Mouse (Mus musculus) forebrain, embryonic 14.5 days (tissue): Measurements from ENCODE around the gene Trp53. TPM values are rescaled to one million over a fixed set of nuclear protein-coding genes. Genes with fewer than 3 reads are reported as not detected.

Source experiments
- ATAC-seq: fragments of 200-750 bp; cut with Nextera tagmentation; 2 replicates; pipeline ENCODE4 v1.8.0; 2017; ENCODE audit warnings: mild to moderate bottlenecking, moderate library complexity
- DNase-seq: peaks from one replicate; pipeline ENCODE4 v3.0.0-alpha.2; 2015; ENCODE audit warnings: low spot score
- H3K27ac ChIP-seq: fragments of 300-500 bp; sonication (generic); 2 replicates; pipeline ENCODE4 v1.5.1; 2014; ENCODE audit warnings: low read depth, mild to moderate bottlenecking, control low read depth, low read length, moderate library complexity
- H3K27me3 ChIP-seq: fragments of 300-500 bp; sonication (generic); replicated peaks from 2 replicates; pipeline ENCODE4 v1.6.1; 2014; ENCODE audit warnings: low read length, control low read depth, mixed read lengths; ENCODE audit not compliant: control insufficient read depth, insufficient read depth
- H3K36me3 ChIP-seq: fragments of 300-500 bp; sonication (generic); 2 replicates; pipeline ENCODE4 v1.6.1; 2014; ENCODE audit warnings: low read length, control low read depth; ENCODE audit not compliant: control insufficient read depth, insufficient read depth
- H3K4me1 ChIP-seq: fragments of 300-500 bp; sonication (generic); 2 replicates; pipeline ENCODE4 v1.6.1; 2014; ENCODE audit warnings: antibody characterized with exemption, low read length, control low read depth; ENCODE audit not compliant: control insufficient read depth, insufficient read depth
- H3K4me2 ChIP-seq: fragments of 300-500 bp; sonication (generic); 2 replicates; pipeline ENCODE4 v1.6.1; 2014; ENCODE audit warnings: mild to moderate bottlenecking, control low read depth, low read length
- H3K4me3 ChIP-seq: fragments of 300-500 bp; sonication (generic); 2 replicates; pipeline ENCODE4 v1.5.1; 2014; ENCODE audit warnings: low read depth, low read length, control low read depth
- H3K9ac ChIP-seq: fragments of 300-500 bp; sonication (generic); 2 replicates; pipeline ENCODE4 v1.6.1; 2014; ENCODE audit warnings: mild to moderate bottlenecking, low read length, control low read depth, moderate library complexity
- H3K9me3 ChIP-seq: fragments of 300-500 bp; sonication (generic); replicated peaks from 2 replicates; pipeline ENCODE4 v1.6.1; 2016; ENCODE audit warnings: low read length, control low read depth, mixed read lengths; ENCODE audit not compliant: control insufficient read depth
- WGBS: fragments of 180-500 bp; shearing (Covaris S2); extraction: QIAGEN DNeasy Blood & Tissue Kit; methylation state at CpG from one replicate; pipeline ENCODE4 v1.1.7; 2014; 5-methylcytosine and 5-hydroxymethylcytosine counted together
- polyA plus RNA-seq: library from polyadenylated mRNA; unstranded; fragments of >200 nt; fragmentation: Nextera tagmentation; extraction: Ambion mirVana; gene quantifications from 2 replicates; pipeline ENCODE4 v1.2.1, GENCODE M21; 2014

Trp53 gene
- polyA plus RNA-seq, 1 experiment from 2014 or later, result 113 TPM

GRCm38 (mm10) chr11:69559183-69559582 lies 21.0 kb upstream of the Trp53 start:
- Histone ChIP-seq H3K4me3 (peak overlapping the region; percentile 65), H3K9me3 (no peaks in the 10 kb centered on the region), H3K27ac (0 out of 2 replicates have a peak overlapping the region, but pooled peaks have one; percentile 83), H3K27me3 (no peaks in the 10 kb centered on the region), H3K36me3 (peaks cover 24% of the 10 kb centered on the region), H3K9ac (peak overlapping the region; percentile 93), H3K4me1 (peaks cover 46% of the 10 kb centered on the region), H3K4me2 (peak overlapping the region; percentile 79)
- ATAC-seq (no peak), DNase-seq (no peak)
- 22% methylated on average over 5 of the region's 5 CpGs for WGBS

GRCm38 (mm10) chr11:69559851-69560765 lies 20.1 kb upstream of the Trp53 start, which contains the start of gene Efnb3:
Gene Efnb3, minus strand, starts transcription at chr11:69560205.
- H3K9me3 ChIP-seq, result no peaks in the 10 kb centered on the region
- 1% methylated on average over 49 of the region's 59 CpGs for WGBS
- DNase-seq (peak; percentile 85), ATAC-seq (peak; percentile 70)
- peak within 1 kb of the TSS; percentile 83 for H3K27ac ChIP-seq
- H3K4me1 ChIP-seq, result peaks cover 42% of the 10 kb centered on the region
- no peaks in the 10 kb centered on the region for H3K27me3 ChIP-seq
- H3K4me2 ChIP-seq, result peak within 1 kb of the TSS; percentile 79
- H3K36me3 ChIP-seq, result peaks cover 20% of the 10 kb centered on the region
- peak within 1 kb of the TSS; percentile 93 for H3K9ac ChIP-seq
- H3K4me3 ChIP-seq, result peak within 1 kb of the TSS; percentile 65

GRCm38 (mm10) chr11:69560896-69561854 lies 19.0 kb upstream of the Trp53 start:
- Histone ChIP-seq H3K4me2 (peak overlapping the region; percentile 79), H3K4me1 (peaks cover 35% of the 10 kb centered on the region), H3K36me3 (peaks cover 27% of the 10 kb centered on the region), H3K9ac (peak overlapping the region; percentile 2; the same call in 1 of the 2 replicates), H3K4me3 (peak overlapping the region; percentile 6; the same call in 1 of the 2 replicates), H3K27me3 (no peaks in the 10 kb centered on the region), H3K27ac (peak overlapping the region; percentile 75), H3K9me3 (no peaks in the 10 kb centered on the region)
- 22% methylated on average over 16 of the region's 16 CpGs for WGBS
- ATAC-seq, result peak; percentile 53
- DNase-seq, result peak; percentile 75

- Histone ChIP-seq H3K9ac (no peak overlapping the region), H3K27ac (no peak overlapping the region), H3K36me3 (peaks cover 46% of the 10 kb centered on the region), H3K4me2 (no peak overlapping the region), H3K9me3 (no peaks in the 10 kb centered on the region), H3K4me1 (peaks cover 20% of the 10 kb centered on the region), H3K4me3 (no peak overlapping the region), H3K27me3 (no peaks in the 10 kb centered on the region)
- WGBS, result 91% methylated on average over 13 of the region's 13 CpGs
- no peak for ATAC-seq
- no peak for DNase-seq
These were observed 16.8 kb upstream of the Trp53 start for GRCm38 (mm10) chr11:69563373-69563772.

DNA sequence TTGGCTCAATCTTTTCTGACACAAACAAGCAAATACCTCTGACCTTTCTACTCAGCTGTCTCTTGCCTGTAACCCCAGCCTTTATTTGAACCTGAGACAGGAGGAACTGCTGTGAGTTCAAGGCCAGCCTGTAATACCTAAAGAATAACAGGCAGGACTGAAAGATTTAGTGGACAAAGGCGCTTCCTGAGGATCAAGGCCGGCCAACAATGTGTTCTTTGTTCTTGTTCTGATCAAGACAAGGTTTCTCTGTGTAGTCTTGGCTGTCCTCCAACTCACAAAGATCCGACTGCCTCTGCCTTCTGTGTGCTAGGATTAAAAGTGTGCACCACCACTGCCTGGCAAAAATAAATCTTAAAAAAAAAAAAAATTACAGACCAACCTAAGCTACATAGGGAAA lies 15.8 kb upstream of the Trp53 start:
- no peak for DNase-seq
- Histone ChIP-seq H3K27me3 (no peaks in the 10 kb centered on the region), H3K36me3 (peaks cover 52% of the 10 kb centered on the region), H3K4me3 (no peak overlapping the region), H3K27ac (no peak overlapping the region), H3K4me1 (peaks cover 16% of the 10 kb centered on the region), H3K4me2 (no peak overlapping the region), H3K9me3 (no peaks in the 10 kb centered on the region), H3K9ac (no peak overlapping the region)
- ATAC-seq, result no peak
- 33% methylated on average over 3 of the region's 3 CpGs for WGBS

- DNase-seq, result no peak
- H3K9ac ChIP-seq, result no peak overlapping the region
- peaks cover 59% of the 10 kb centered on the region for H3K36me3 ChIP-seq
- 84% methylated on average over 8 of the region's 8 CpGs for WGBS
- no peaks in the 10 kb centered on the region for H3K9me3 ChIP-seq
- peaks cover 16% of the 10 kb centered on the region for H3K4me1 ChIP-seq
- H3K27ac ChIP-seq, result no peak overlapping the region
- H3K4me3 ChIP-seq, result no peak overlapping the region
- ATAC-seq, result no peak
- H3K27me3 ChIP-seq, result no peaks in the 10 kb centered on the region
- no peak overlapping the region for H3K4me2 ChIP-seq
These were observed 15.0 kb upstream of the Trp53 start for GRCm38 (mm10) chr11:69565131-69565530.

DNA sequence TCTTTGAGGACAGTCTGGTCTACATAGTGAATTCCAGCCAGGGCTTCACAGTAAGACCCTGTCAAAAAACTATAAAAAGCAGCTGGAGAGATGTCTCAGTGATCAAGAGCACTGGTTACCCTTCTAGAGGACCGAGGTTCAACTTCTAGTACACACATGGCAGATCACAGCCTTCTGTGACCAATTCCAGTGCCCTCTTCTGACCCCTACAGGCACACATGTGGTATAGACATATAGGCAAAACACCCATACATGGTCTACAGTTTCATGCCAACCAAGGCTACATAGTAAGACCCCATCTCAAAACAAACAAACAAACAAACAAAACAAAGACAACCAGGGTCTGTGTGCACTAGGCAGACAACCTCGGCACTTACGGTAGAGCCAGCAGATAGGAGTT lies 4.9 kb upstream of the Trp53 start:
- no peak overlapping the region for H3K4me3 ChIP-seq
- ATAC-seq, result no peak
- no peak overlapping the region for H3K4me2 ChIP-seq
- no peak overlapping the region for H3K9ac ChIP-seq
- peaks cover 46% of the 10 kb centered on the region for H3K36me3 ChIP-seq
- H3K27ac ChIP-seq, result no peak overlapping the region
- H3K9me3 ChIP-seq, result no peaks in the 10 kb centered on the region
- no peaks in the 10 kb centered on the region for H3K27me3 ChIP-seq
- 70% methylated on average over 3 of the region's 3 CpGs for WGBS
- DNase-seq, result peak; percentile 56
- peaks cover 17% of the 10 kb centered on the region for H3K4me1 ChIP-seq

- H3K9me3 ChIP-seq, result no peaks in the 10 kb centered on the region
- 78% methylated on average over 5 of the region's 5 CpGs for WGBS
- 0 out of 2 replicates have a peak overlapping the region, but pooled peaks have one; percentile 7 for H3K9ac ChIP-seq
These were observed 3.9 kb upstream of the Trp53 start for GRCm38 (mm10) chr11:69576307-69576706.

More at GRCm38 (mm10) chr11:69576307-69576706, 3.9 kb upstream of the Trp53 start:
- H3K36me3 ChIP-seq, result peaks cover 35% of the 10 kb centered on the region
- H3K27ac ChIP-seq, result no peak overlapping the region
- no peak overlapping the region for H3K4me2 ChIP-seq
- ATAC-seq (no peak), DNase-seq (no peak)
- peaks cover 17% of the 10 kb centered on the region for H3K4me1 ChIP-seq
- no peaks in the 10 kb centered on the region for H3K27me3 ChIP-seq
- no peak overlapping the region for H3K4me3 ChIP-seq
